Mouse (Mus musculus) thymus, adult 18-20 months (tissue): Measurements from ENCODE around the gene Rdh16f1.
"Not testable (repeated sequence)": the region's sequence is repeated elsewhere in the genome, so short reads cannot be mapped to it uniquely, and the experiment has no call there.

ENCODE experiments used
- DNase-seq, 2 experiments: peaks; one replicate each; pipeline ENCODE4 v3.0.0; 2022; ENCODE audit warnings: mixed read lengths in 2 of 2

Rdh16f1 gene

GRCm38 (mm10) chr10:127750136-127750777, 9.3 kb upstream of the Rdh16f1 start:
- DNase-seq = no peak

DNA sequence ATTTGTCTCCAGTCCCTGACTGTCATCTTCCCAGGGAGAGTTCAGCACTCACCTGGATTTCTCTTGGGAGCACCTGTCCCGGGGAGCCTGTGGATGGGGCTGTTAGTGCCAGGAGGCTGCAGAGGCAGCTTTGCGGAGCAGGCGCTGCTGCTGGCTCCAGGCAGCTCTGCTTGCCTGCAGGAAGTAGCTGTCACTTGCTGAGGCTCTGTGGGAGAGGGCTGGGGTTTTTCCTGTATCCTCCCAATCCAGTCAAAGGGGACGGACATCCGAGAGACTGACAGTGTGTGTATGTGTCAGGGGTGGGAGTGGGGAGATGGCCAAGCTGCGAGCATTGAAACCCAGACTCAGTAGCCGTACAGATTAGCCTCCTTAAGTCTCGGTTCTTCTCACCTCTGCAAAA, 8.0 kb upstream of the Rdh16f1 start, which contains the start of gene Gpr182:
TSS of gene Gpr182 (minus strand) at position 185 of the 400 bp plus-strand sequence.
- no peak for DNase-seq

DNA sequence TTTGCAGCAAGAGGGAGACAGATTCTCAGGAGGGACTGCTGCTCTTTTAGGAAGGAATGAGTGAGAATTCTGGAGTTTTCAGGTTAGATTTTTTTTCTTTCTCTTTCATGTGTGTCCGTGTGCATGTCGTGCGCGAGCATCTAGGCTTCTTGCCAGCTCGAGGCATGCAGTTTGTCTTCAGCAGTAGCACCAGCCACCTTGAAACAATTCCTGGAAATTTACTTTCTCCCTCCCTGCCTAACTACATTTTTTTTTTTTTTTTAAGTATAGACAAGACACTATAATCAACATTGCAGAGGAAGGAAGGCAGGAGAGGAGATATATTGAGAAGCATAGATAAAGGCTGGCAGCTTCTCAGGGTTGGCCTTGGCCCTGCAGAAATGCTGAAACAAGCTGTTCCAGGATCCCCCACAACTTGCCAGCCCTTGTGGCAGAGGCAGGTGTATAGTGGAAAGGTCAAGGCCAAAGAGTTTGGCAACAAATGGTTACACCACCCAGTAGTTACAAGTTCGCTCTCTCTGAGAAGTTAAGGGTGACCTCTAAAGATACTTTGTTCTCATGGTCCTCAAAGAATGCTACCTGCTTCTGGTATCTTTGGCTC, 4.9 kb upstream of the Rdh16f1 start:
- no peak for DNase-seq

DNA sequence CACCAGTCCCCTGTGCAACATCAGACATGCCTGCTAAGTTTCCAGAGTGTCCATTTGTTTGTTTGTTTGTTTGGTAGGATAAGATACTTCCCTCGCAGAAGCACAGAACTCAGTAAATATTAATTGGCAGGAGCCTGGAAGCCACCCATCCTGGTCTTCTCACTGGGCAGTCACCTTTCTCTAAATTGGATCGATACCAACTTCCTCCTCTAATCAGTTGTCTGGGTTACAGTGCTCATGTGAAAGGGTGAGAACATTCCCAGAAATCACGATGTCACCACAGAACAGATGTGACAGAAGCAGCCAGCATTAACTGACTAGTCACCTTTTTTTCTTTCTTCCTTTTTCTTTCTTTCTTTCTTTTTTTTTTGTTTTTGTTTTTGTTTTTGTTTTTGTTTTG, 4.3 kb upstream of the Rdh16f1 start:
- DNase-seq = no peak

- no peak for DNase-seq
Observed at GRCm38 (mm10) chr10:127755770-127756468, 3.7 kb upstream of the Rdh16f1 start.

GRCm38 (mm10) chr10:127762926-127763325, 3.3 kb downstream of the Rdh16f1 start:
- DNase-seq = not testable (repeated sequence)

- no peak for DNase-seq
Observed at GRCm38 (mm10) chr10:127763914-127764680, 4.5 kb downstream of the Rdh16f1 start.

GRCm38 (mm10) chr10:127766564-127766963, 7.0 kb downstream of the Rdh16f1 start:
- no peak for DNase-seq

DNA sequence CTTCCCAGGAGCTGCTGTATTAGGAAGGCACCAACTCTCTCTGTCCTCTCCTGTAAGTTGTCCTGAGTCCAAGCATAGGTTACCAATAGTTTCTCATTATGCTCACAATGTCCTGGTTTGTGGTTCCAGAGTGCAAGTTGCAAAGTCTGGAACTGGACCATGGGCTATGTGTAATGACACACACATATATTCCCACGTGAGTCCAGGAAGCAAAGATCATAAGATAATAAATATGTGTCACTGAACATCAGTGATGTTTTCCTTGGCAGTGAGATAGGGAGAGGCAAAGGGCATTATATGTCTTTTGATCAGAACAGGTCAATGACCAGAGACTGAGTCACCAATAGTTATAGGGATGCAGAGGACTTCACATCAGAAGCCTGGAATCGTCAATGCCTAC, 16.4 kb downstream of the Rdh16f1 start, which contains the start of gene Rdh9:
TSS of gene Rdh9 (plus strand) at position 376 of the 400 bp plus-strand sequence.
- DNase-seq = no peak

GRCm38 (mm10) chr10:127782321-127782720, 22.7 kb downstream of the Rdh16f1 start:
- not testable (repeated sequence) for DNase-seq

GRCm38 (mm10) chr10:127785411-127785810, 25.8 kb downstream of the Rdh16f1 start:
- not testable (repeated sequence) for DNase-seq

- no peak for DNase-seq
Observed at GRCm38 (mm10) chr10:127799295-127799694, 39.7 kb downstream of the Rdh16f1 start.

DNA sequence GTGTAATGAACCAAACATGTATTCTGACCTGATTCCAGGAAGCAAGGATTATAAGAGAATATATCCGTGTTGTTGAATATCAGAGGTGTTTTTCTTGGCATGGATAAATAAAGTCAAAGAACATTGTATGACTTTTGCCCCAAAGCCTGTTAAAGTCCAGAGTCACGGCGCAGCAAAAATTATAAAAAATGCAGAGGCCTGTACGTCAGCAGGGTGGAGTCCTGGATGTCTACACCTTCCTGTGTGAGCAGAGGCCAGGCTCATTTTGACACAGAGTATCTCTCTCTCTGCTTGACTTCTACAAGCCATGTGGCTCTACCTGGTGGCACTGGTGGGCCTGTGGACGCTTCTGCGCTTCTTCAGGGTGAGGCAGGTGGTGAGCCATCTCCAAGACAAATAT, 41.3 kb downstream of the Rdh16f1 start, which contains the start of gene Rdh16:
TSS of gene Rdh16 (plus strand) at position 262 of the 400 bp plus-strand sequence.
- DNase-seq = no peak

DNA sequence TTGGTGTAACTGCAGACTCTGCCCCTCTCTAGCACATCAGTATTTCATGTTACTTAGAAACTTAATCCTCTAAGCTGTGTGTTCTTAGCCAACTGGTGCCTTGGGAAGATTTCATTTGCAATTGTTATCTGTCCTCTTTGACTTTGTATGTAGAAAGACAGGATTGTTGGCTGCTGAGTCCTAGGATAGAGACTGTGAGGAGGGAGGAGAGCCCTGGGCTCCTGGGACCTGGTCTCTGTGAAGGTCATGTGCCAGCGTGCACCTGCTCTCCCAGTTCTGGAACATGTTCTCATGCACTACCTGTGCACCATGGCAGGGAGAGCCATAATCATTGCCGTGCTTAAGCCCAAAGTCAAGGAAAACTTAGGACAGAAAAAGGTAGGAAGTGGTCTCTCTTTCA, 42.0 kb downstream of the Rdh16f1 start:
- no peak for DNase-seq

DNA sequence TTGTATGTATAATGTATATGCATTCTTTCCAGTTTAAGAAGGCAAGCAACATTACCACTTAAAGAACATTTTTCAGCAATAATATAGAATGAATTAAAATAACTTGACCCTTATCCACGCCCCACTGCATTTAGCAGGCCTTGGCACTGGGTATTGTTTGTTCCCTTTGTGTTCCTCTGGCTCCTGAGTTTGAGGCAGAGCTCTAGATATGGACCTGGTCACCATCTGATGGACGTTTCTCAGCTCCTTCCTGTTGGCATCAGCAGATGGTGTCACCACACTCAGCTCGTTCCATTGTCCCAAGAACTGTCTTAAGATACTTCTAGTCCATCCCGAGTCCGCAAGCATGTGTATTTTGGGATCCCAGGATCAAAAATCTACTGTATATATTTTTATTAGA, 42.6 kb downstream of the Rdh16f1 start:
- DNase-seq = no peak

DNA sequence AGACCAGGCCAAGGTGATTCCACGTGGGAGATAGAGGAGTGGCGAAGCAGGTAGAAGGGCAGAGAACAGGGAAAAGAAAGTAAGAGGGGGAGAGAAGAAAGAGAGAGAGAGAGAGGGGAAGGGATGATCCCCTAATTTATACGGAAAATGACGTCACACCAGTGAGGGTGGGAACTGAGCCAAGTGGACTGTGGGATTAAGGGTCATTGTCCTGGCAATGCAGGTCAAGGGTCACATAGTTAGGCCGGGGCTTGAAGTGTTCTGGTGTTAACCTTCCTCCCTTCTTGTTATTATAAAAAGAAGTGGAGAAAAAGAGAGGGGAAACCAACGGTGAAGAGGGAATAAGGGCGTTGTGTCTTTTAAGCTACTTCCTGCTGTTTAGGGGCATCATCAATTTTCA, 44.8 kb downstream of the Rdh16f1 start:
- DNase-seq = no peak

DNA sequence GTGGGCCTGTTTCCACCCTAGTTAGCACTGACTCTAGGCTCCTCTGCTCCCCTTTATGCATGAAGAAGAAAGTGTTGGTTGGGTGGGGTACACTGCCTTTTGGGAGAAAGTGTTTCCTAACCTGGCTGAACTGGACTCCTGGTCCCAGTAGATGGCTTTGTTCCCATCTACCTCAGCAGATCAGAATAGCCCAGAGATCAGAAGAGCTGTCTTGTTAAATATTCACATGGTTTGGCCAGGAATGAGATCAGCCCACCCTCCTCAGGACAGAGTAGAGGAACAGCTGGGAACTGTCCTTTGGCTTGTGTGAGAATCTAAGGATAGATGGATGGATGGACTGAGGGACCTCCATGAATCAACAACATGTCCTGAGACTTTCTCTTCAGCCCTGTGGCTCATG, 56.3 kb downstream of the Rdh16f1 start:
- DNase-seq = no peak

DNA sequence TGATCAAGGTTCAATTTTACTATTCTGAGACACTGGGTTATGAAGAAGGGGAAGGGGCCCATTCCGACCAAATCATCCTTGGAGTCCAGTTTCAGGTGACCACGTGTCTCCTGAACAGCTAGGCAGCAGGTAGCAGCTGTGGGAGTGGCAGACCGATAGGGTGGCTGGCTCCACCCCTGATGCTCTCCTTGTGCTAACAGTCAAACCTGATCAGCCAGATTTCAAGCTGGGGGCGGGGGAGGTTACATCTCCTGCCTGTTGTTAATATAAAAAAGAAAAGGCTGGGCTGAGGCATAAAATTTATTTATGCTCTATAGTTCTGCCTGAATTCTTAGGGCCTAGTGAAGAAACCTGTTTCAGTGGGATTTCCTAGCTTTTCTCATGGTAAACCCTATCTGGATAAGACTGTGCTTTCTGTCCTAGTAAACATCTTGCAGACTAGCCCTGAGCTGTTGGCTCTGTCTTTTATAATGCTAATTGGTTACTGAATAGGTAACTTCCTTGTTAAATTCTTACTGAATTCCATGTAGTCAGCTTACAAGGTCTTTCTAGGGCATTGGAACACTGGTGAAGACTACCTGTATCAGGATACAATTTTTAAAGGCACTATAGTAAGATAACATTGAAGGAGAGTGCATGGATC, 57.8 kb downstream of the Rdh16f1 start:
- not testable (repeated sequence) for DNase-seq

- not testable (repeated sequence) for DNase-seq
Observed at GRCm38 (mm10) chr10:127821806-127822205, 62.2 kb downstream of the Rdh16f1 start.

GRCm38 (mm10) chr10:127825386-127825785, 65.8 kb downstream of the Rdh16f1 start:
- DNase-seq = no peak

- DNase-seq = no peak
Observed at GRCm38 (mm10) chr10:127829121-127829520, 69.5 kb downstream of the Rdh16f1 start.

GRCm38 (mm10) chr10:127834186-127834585, 74.6 kb downstream of the Rdh16f1 start:
- not testable (repeated sequence) for DNase-seq
